Mouse (Mus musculus): ENCODE measurements around the gene Ltn1. TPM values are rescaled to one million over a fixed set of nuclear protein-coding genes. Genes with fewer than 3 reads are reported as not detected.

Gene Ltn1
- total and polyA plus RNA-seq, 2 experiments from 2014 or later, result 11.2 to 12.9 TPM

GRCm38 (mm10) chr16:87387444-87387977, 44.9 kb downstream of the Ltn1 start:
- ATAC-seq (ENCODE audit: insufficient read depth, low read depth) (peak; percentile 58; the same call in 1 of the 2 replicates), DNase-seq (ENCODE audit: low spot score) (no peak)
- Histone ChIP-seq H3K4me3 (ENCODE audit: low read depth, low read length) (no peak overlapping the region), H3K9ac (replicated peaks; ENCODE audit: low read depth, low read length) (no peak overlapping the region), H3K4me1 (ENCODE audit: control insufficient read depth, insufficient read depth) (0 out of 2 replicates have a peak, but pooled peaks cover 6% of the 10 kb centered on the region), H3K27me3 (ENCODE audit: control insufficient read depth, insufficient read depth, low read length) (no peaks in the 10 kb centered on the region), H3K36me3 (replicated peaks; ENCODE audit: control insufficient read depth, insufficient read depth, low read length) (peaks cover 50% of the 10 kb centered on the region), H3K4me2 (ENCODE audit: low read depth, low read length) (no peak overlapping the region), H3K9me3 (replicated peaks; ENCODE audit: control insufficient read depth, low read length) (no peaks in the 10 kb centered on the region), H3K27ac (ENCODE audit: low read depth) (no peak overlapping the region)
- no peak for TF ChIP-seq EP300 (IDR thresholded peaks at IDR 0.05; ENCODE audit: low read depth)
- no peak for TF ChIP-seq CTCF (IDR thresholded peaks at IDR 0.05; ENCODE audit: low read depth)
- WGBS, result 72% methylated on average over 3 of the region's 3 CpGs

- no peak overlapping the region for H3K4me3 ChIP-seq (ENCODE audit: low read depth, low read length)
- 89% methylated on average over 2 of the region's 2 CpGs for WGBS
- H3K9me3 ChIP-seq (replicated peaks; ENCODE audit: control insufficient read depth, low read length), result no peaks in the 10 kb centered on the region
- no peak overlapping the region for H3K4me2 ChIP-seq (ENCODE audit: low read depth, low read length)
- no peak for TF ChIP-seq CTCF (IDR thresholded peaks at IDR 0.05; ENCODE audit: low read depth)
- TF ChIP-seq EP300 (IDR thresholded peaks at IDR 0.05; ENCODE audit: low read depth), result no peak
- peaks cover 77% of the 10 kb centered on the region for H3K36me3 ChIP-seq (replicated peaks; ENCODE audit: control insufficient read depth, insufficient read depth, low read length)
- H3K9ac ChIP-seq (replicated peaks; ENCODE audit: low read depth, low read length), result no peak overlapping the region
- DNase-seq (ENCODE audit: low spot score) (no peak), ATAC-seq (ENCODE audit: insufficient read depth, low read depth) (no peak)
- H3K4me1 ChIP-seq (ENCODE audit: control insufficient read depth, insufficient read depth), result 0 out of 2 replicates have a peak, but pooled peaks cover 6% of the 10 kb centered on the region
- H3K27ac ChIP-seq (ENCODE audit: low read depth), result no peak overlapping the region
- no peaks in the 10 kb centered on the region for H3K27me3 ChIP-seq (ENCODE audit: control insufficient read depth, insufficient read depth, low read length)
Measured at GRCm38 (mm10) chr16:87384366-87384765, 48.0 kb downstream of the Ltn1 start.

GRCm38 (mm10) chr16:87382996-87383395, 49.4 kb downstream of the Ltn1 start:
- DNase-seq (ENCODE audit: low spot score) (no peak), ATAC-seq (ENCODE audit: insufficient read depth, low read depth) (no peak)
- peaks cover 73% of the 10 kb centered on the region for H3K36me3 ChIP-seq (replicated peaks; ENCODE audit: control insufficient read depth, insufficient read depth, low read length)
- TF ChIP-seq EP300 (IDR thresholded peaks at IDR 0.05; ENCODE audit: low read depth) (no peak), CTCF (IDR thresholded peaks at IDR 0.05; ENCODE audit: low read depth) (no peak)
- peak overlapping the region; percentile 30; the same call in 1 of the 2 replicates for H3K27ac ChIP-seq (ENCODE audit: low read depth)
- H3K4me1 ChIP-seq (ENCODE audit: control insufficient read depth, insufficient read depth), result 0 out of 2 replicates have a peak, but pooled peaks cover 6% of the 10 kb centered on the region
- no peak overlapping the region for H3K4me3 ChIP-seq (ENCODE audit: low read depth, low read length)
- H3K9me3 ChIP-seq (replicated peaks; ENCODE audit: control insufficient read depth, low read length), result no peaks in the 10 kb centered on the region
- H3K27me3 ChIP-seq (ENCODE audit: control insufficient read depth, insufficient read depth, low read length), result no peaks in the 10 kb centered on the region
- no peak overlapping the region for H3K4me2 ChIP-seq (ENCODE audit: low read depth, low read length)
- no peak overlapping the region for H3K9ac ChIP-seq (replicated peaks; ENCODE audit: low read depth, low read length)
- 17% methylated on average over 2 of the region's 2 CpGs for WGBS

GRCm38 (mm10) chr16:87366445-87366844, 66.0 kb downstream of the Ltn1 start:
- DNase-seq (ENCODE audit: low spot score), result no peak
- H3K9ac ChIP-seq (replicated peaks; ENCODE audit: low read depth, low read length), result no peak overlapping the region
- TF ChIP-seq EP300 (IDR thresholded peaks at IDR 0.05; ENCODE audit: low read depth) (no peak), CTCF (IDR thresholded peaks at IDR 0.05; ENCODE audit: low read depth) (no peak)
- H3K36me3 ChIP-seq (replicated peaks; ENCODE audit: control insufficient read depth, insufficient read depth, low read length), result peaks cover 54% of the 10 kb centered on the region
- no peak overlapping the region for H3K4me2 ChIP-seq (ENCODE audit: low read depth, low read length)
- WGBS, result 96% methylated on average over 6 of the region's 6 CpGs
- no peak overlapping the region for H3K4me3 ChIP-seq (ENCODE audit: low read depth, low read length)
- H3K4me1 ChIP-seq (ENCODE audit: control insufficient read depth, insufficient read depth), result peaks cover 12% of the 10 kb centered on the region
- H3K27me3 ChIP-seq (ENCODE audit: control insufficient read depth, insufficient read depth, low read length), result no peaks in the 10 kb centered on the region
- no peak overlapping the region for H3K27ac ChIP-seq (ENCODE audit: low read depth)
- H3K9me3 ChIP-seq (replicated peaks; ENCODE audit: control insufficient read depth, low read length), result no peaks in the 10 kb centered on the region
- no peak for ATAC-seq (ENCODE audit: insufficient read depth, low read depth)

- no peak for ATAC-seq (ENCODE audit: insufficient read depth, low read depth)
- no peaks in the 10 kb centered on the region for H3K9me3 ChIP-seq (replicated peaks; ENCODE audit: control insufficient read depth, low read length)
- H3K27ac ChIP-seq (ENCODE audit: low read depth), result no peak overlapping the region
- 80% methylated on average over 10 of the region's 10 CpGs for WGBS
- peaks cover 12% of the 10 kb centered on the region for H3K4me1 ChIP-seq (ENCODE audit: control insufficient read depth, insufficient read depth)
- H3K36me3 ChIP-seq (replicated peaks; ENCODE audit: control insufficient read depth, insufficient read depth, low read length), result peaks cover 54% of the 10 kb centered on the region
- H3K4me2 ChIP-seq (ENCODE audit: low read depth, low read length), result no peak overlapping the region
- no peaks in the 10 kb centered on the region for H3K27me3 ChIP-seq (ENCODE audit: control insufficient read depth, insufficient read depth, low read length)
- no peak for TF ChIP-seq EP300 (IDR thresholded peaks at IDR 0.05; ENCODE audit: low read depth)
- TF ChIP-seq CTCF (IDR thresholded peaks at IDR 0.05; ENCODE audit: low read depth), result no peak
- H3K9ac ChIP-seq (replicated peaks; ENCODE audit: low read depth, low read length), result no peak overlapping the region
- H3K4me3 ChIP-seq (ENCODE audit: low read depth, low read length), result no peak overlapping the region
- no peak for DNase-seq (ENCODE audit: low spot score)
Measured at GRCm38 (mm10) chr16:87366035-87366434, 66.4 kb downstream of the Ltn1 start.

GRCm38 (mm10) chr16:87364231-87364630, 68.2 kb downstream of the Ltn1 start:
- Histone ChIP-seq H3K36me3 (replicated peaks; ENCODE audit: control insufficient read depth, insufficient read depth, low read length) (peaks cover 64% of the 10 kb centered on the region), H3K9me3 (replicated peaks; ENCODE audit: control insufficient read depth, low read length) (no peaks in the 10 kb centered on the region), H3K27ac (ENCODE audit: low read depth) (peak overlapping the region; percentile 32; the same call in 1 of the 2 replicates), H3K9ac (replicated peaks; ENCODE audit: low read depth, low read length) (no peak overlapping the region), H3K4me3 (ENCODE audit: low read depth, low read length) (no peak overlapping the region), H3K4me1 (ENCODE audit: control insufficient read depth, insufficient read depth) (peaks cover 12% of the 10 kb centered on the region), H3K27me3 (ENCODE audit: control insufficient read depth, insufficient read depth, low read length) (no peaks in the 10 kb centered on the region), H3K4me2 (ENCODE audit: low read depth, low read length) (no peak overlapping the region)
- TF ChIP-seq EP300 (IDR thresholded peaks at IDR 0.05; ENCODE audit: low read depth), result no peak
- TF ChIP-seq CTCF (IDR thresholded peaks at IDR 0.05; ENCODE audit: low read depth), result no peak
- peak; percentile 68 for ATAC-seq (ENCODE audit: insufficient read depth, low read depth)
- DNase-seq (ENCODE audit: low spot score), result no peak
- 18% methylated on average over 4 of the region's 4 CpGs for WGBS
